Mouse (Mus musculus): ENCODE measurements at regions not wholly inside any gene's neighbourhood (a gene's known extent, or its start where the extent isn't known, plus 50 kb on each side); places are given as distances from the start of the nearest gene placed in this dataset.

- DNase-seq (ENCODE audit: low read depth, low spot score) = no peak
- Histone ChIP-seq H3K9ac (ENCODE audit: insufficient read depth, low read depth, low read length, poor library complexity, severe bottlenecking) (no peak overlapping the region), H3K27ac (ENCODE audit: insufficient read depth, low read depth, low read length, poor library complexity, severe bottlenecking) (no peak overlapping the region), H3K4me1 (ENCODE audit: control insufficient read depth in 2 of 2, insufficient read depth in 2 of 2, low read length in 2 of 2, poor library complexity in 1 of 2) (no peaks in the 10 kb centered on the region), H3K4me3 (ENCODE audit: insufficient read depth in 1 of 2, low read depth in 1 of 2, low read length in 2 of 2, poor library complexity in 1 of 2, severe bottlenecking in 1 of 2) (no peak overlapping the region), H3K9me3 (ENCODE audit: control insufficient read depth, insufficient read depth, low read depth, low read length) (no peaks in the 10 kb centered on the region), H3K36me3 (ENCODE audit: control insufficient read depth, insufficient read depth, low read length, poor library complexity, severe bottlenecking) (no peaks in the 10 kb centered on the region)
- TF ChIP-seq ZC3H11A (IDR thresholded peaks at IDR 0.05; ENCODE audit: borderline replicate concordance, low read depth, low read length) (no peak), CHD2 (IDR thresholded peaks at IDR 0.05; ENCODE audit: low read depth, low read length) (no peak), MAFK (IDR thresholded peaks at IDR 0.05; ENCODE audit: insufficient read depth, low read depth, low read length) (no peak), HCFC1 (IDR thresholded peaks at IDR 0.05; ENCODE audit: borderline replicate concordance, insufficient read depth, low read length) (no peak), ZNF384 (IDR thresholded peaks at IDR 0.05; ENCODE audit: low read depth, low read length) (no peak)
- in situ Hi-C loops (cut with MboI; ENCODE audit: low sequenced_read_pairs in 2 of 2, unreplicated experiment in 2 of 2) = no loop called here
Observed at GRCm38 (mm10) chr1:187413881-187414280, 194.7 kb upstream of the Esrrg start.

DNA sequence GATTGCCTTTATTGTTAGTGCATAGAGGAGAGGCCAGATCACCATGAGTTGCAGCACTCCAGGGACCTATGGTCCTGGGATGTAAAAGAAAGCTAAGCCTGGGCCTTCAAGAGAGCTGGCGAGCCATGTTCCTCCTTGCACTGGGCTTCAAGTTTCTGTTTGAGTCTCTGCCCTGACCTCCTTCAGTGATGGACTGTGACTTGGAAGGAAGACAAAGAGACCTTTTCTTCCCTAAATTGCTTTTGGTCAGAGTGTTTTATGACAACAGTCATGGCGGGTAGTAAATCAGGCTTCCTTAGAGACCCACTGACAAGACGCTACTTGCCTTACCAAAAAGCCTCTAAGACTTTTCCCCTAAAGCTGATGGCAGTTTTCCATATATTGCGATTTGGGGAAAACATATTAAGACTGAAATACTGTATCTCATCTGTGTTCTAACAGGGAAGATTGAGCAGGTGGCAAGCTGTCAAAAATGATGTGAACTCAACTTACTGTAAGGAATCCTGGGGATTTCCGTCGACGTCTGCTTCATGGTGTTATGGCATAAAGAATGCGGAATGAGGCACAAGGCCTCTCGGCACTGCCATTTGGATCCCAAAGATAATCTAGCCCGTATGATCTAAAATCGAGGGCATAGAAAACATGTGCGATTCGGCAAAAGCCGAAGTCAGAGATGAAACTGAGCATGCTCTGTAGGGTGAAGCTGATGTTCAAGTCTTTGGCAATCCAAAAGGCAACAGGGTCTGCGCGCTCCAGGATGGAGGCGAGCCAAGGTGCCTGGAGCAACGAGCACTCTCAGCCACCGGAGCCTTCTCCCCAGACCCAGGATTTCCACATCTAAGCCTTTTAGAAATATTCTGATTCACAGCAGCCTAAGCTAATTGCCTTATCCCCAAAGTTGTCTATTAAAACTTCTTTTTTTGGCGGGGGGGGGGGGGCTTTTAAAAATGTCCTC lies 190.1 kb upstream of the Esrrg start:
- Histone ChIP-seq H3K4me1 (ENCODE audit: control insufficient read depth in 2 of 2, insufficient read depth in 2 of 2, low read length in 2 of 2, poor library complexity in 1 of 2) (no peaks in the 10 kb centered on the region), H3K9ac (ENCODE audit: insufficient read depth, low read depth, low read length, poor library complexity, severe bottlenecking) (no peak overlapping the region), H3K9me3 (ENCODE audit: control insufficient read depth, insufficient read depth, low read depth, low read length) (no peaks in the 10 kb centered on the region), H3K4me3 (ENCODE audit: insufficient read depth in 1 of 2, low read depth in 1 of 2, low read length in 2 of 2, poor library complexity in 1 of 2, severe bottlenecking in 1 of 2) (no peak overlapping the region), H3K27ac (ENCODE audit: insufficient read depth, low read depth, low read length, poor library complexity, severe bottlenecking) (no peak overlapping the region), H3K36me3 (ENCODE audit: control insufficient read depth, insufficient read depth, low read length, poor library complexity, severe bottlenecking) (no peaks in the 10 kb centered on the region)
- DNase-seq (ENCODE audit: low read depth, low spot score) = no peak
- TF ChIP-seq ZNF384 (IDR thresholded peaks at IDR 0.05; ENCODE audit: low read depth, low read length) (no peak), ZC3H11A (IDR thresholded peaks at IDR 0.05; ENCODE audit: borderline replicate concordance, low read depth, low read length) (no peak), HCFC1 (IDR thresholded peaks at IDR 0.05; ENCODE audit: borderline replicate concordance, insufficient read depth, low read length) (no peak), MAFK (IDR thresholded peaks at IDR 0.05; ENCODE audit: insufficient read depth, low read depth, low read length) (no peak), CHD2 (IDR thresholded peaks at IDR 0.05; ENCODE audit: low read depth, low read length) (no peak)
- in situ Hi-C loops (cut with MboI; ENCODE audit: low sequenced_read_pairs in 2 of 2, unreplicated experiment in 2 of 2) = no loop called here

DNA sequence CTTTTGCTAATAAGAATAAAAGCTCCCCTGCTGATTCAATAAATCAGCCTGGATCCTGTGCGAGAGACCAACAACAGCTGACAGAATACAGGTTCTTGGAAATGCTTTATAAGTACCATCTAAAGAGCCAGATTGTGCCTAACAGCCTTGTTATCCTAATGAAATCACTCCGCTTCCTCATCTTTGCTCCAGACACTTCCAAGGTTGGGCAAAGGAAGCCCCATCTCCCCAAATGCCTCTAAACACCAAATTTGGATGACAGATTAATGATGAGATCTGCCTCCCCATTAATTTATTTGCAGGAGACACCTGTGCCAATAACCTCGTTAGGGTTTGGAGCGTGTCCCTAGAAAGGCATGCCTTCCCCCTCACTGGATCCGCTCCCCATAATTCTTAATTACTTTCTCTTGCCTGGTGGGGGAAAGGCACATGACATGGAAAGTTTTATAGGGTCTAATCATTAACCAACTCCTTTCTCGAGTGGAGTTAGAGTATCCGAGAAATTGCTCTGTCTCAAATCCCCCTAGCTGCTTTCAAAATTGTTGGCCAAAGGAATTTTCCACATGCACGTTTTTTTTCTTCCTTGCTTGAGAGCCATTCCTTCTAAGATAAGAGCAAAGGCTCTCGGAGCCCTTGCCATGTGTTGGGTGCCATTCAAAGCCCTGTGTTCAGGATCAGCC lies 179.9 kb upstream of the Esrrg start:
- TF ChIP-seq ZNF384 (IDR thresholded peaks at IDR 0.05; ENCODE audit: low read depth, low read length) = no peak
- Histone ChIP-seq H3K9me3 (ENCODE audit: control insufficient read depth, insufficient read depth, low read depth, low read length) (no peaks in the 10 kb centered on the region), H3K4me1 (ENCODE audit: control insufficient read depth in 2 of 2, insufficient read depth in 2 of 2, low read length in 2 of 2, poor library complexity in 1 of 2) (no peaks in the 10 kb centered on the region), H3K4me3 (ENCODE audit: insufficient read depth in 1 of 2, low read depth in 1 of 2, low read length in 2 of 2, poor library complexity in 1 of 2, severe bottlenecking in 1 of 2) (no peak overlapping the region), H3K36me3 (ENCODE audit: control insufficient read depth, insufficient read depth, low read length, poor library complexity, severe bottlenecking) (no peaks in the 10 kb centered on the region), H3K9ac (ENCODE audit: insufficient read depth, low read depth, low read length, poor library complexity, severe bottlenecking) (no peak overlapping the region), H3K27ac (ENCODE audit: insufficient read depth, low read depth, low read length, poor library complexity, severe bottlenecking) (no peak overlapping the region)
- in situ Hi-C loops (cut with MboI; ENCODE audit: low sequenced_read_pairs in 2 of 2, unreplicated experiment in 2 of 2) = no loop called here
- DNase-seq (ENCODE audit: low read depth, low spot score) = no peak

- TF ChIP-seq HCFC1 (IDR thresholded peaks at IDR 0.05; ENCODE audit: borderline replicate concordance, insufficient read depth, low read length) (no peak), ZC3H11A (IDR thresholded peaks at IDR 0.05; ENCODE audit: borderline replicate concordance, low read depth, low read length) (no peak), MAFK (IDR thresholded peaks at IDR 0.05; ENCODE audit: insufficient read depth, low read depth, low read length) (no peak), ZNF384 (IDR thresholded peaks at IDR 0.05; ENCODE audit: low read depth, low read length) (no peak), CHD2 (IDR thresholded peaks at IDR 0.05; ENCODE audit: low read depth, low read length) (no peak)
- Histone ChIP-seq H3K36me3 (ENCODE audit: control insufficient read depth, insufficient read depth, low read length, poor library complexity, severe bottlenecking) (no peaks in the 10 kb centered on the region), H3K4me1 (ENCODE audit: control insufficient read depth in 2 of 2, insufficient read depth in 2 of 2, low read length in 2 of 2, poor library complexity in 1 of 2) (no peaks in the 10 kb centered on the region), H3K9ac (ENCODE audit: insufficient read depth, low read depth, low read length, poor library complexity, severe bottlenecking) (no peak overlapping the region), H3K27ac (ENCODE audit: insufficient read depth, low read depth, low read length, poor library complexity, severe bottlenecking) (no peak overlapping the region), H3K9me3 (ENCODE audit: control insufficient read depth, insufficient read depth, low read depth, low read length) (no peaks in the 10 kb centered on the region), H3K4me3 (ENCODE audit: insufficient read depth in 1 of 2, low read depth in 1 of 2, low read length in 2 of 2, poor library complexity in 1 of 2, severe bottlenecking in 1 of 2) (no peak overlapping the region)
- in situ Hi-C loops (cut with MboI; ENCODE audit: low sequenced_read_pairs in 2 of 2, unreplicated experiment in 2 of 2) = no loop called here
- DNase-seq (ENCODE audit: low read depth, low spot score) = no peak
Observed at GRCm38 (mm10) chr1:187433716-187434634, 174.6 kb upstream of the Esrrg start.
